Mouse (Mus musculus) MEL (cell line): ENCODE results near the gene Pheta2. TPM values are rescaled to one million over a fixed set of nuclear protein-coding genes. Genes with fewer than 3 reads are reported as not detected.
A peak's percentile ranks its signal among the peaks of the same experiment; 100 is the strongest.

Experiments
- DNase-seq: peaks from one replicate; pipeline ENCODE4 v3.0.0; 2011; ENCODE audit warnings: low read depth, low spot score
- H3K27ac ChIP-seq: 2 replicates; pipeline ENCODE4 v1.5.1; 2012; ENCODE audit warnings: low read depth, mild to moderate bottlenecking, control low read depth, low read length, moderate library complexity; ENCODE audit not compliant: control insufficient read depth
- H3K27me3 ChIP-seq, 2 experiments: fragments of 150-350 bp in 1 of 2; sonication (generic) in 1 of 2; 2 replicates each; pipeline ENCODE4 v1.6.1; 2012; ENCODE audit warnings: low read length in 2 of 2, mild to moderate bottlenecking in 2 of 2, improper control_type of control experiment in 1 of 2, moderate library complexity in 1 of 2; ENCODE audit not compliant: insufficient read depth in 2 of 2, control insufficient read depth in 1 of 2
- H3K36me3 ChIP-seq, 2 experiments: 2 replicates each; pipeline ENCODE4 v1.6.1; 2012 to 2014; ENCODE audit warnings: low read length in 2 of 2, improper control_type of control experiment in 1 of 2, inconsistent platforms in 1 of 2, mild to moderate bottlenecking in 1 of 2; ENCODE audit not compliant: insufficient read depth in 2 of 2, control insufficient read depth in 1 of 2
- H3K4me1 ChIP-seq, 2 experiments: fragments of 150-350 bp in 1 of 2; sonication (generic) in 1 of 2; 2 replicates each; pipeline ENCODE4 v1.6.1; 2012; ENCODE audit warnings: low read length in 2 of 2, improper control_type of control experiment in 1 of 2, mild to moderate bottlenecking in 1 of 2; ENCODE audit not compliant: insufficient read depth in 2 of 2, control insufficient read depth in 1 of 2
- H3K4me3 ChIP-seq, 2 experiments: fragments of 150-350 bp in 1 of 2; sonication (generic) in 1 of 2; 2 replicates each; pipeline ENCODE4 v1.5.1; 2012; ENCODE audit warnings: low read depth in 2 of 2, low read length in 2 of 2, mild to moderate bottlenecking in 2 of 2, moderate library complexity in 2 of 2, control low read depth in 1 of 2, improper control_type of control experiment in 1 of 2; ENCODE audit not compliant: control insufficient read depth in 1 of 2, insufficient read depth in 1 of 2
- H3K79me2 ChIP-seq: 2 replicates; pipeline ENCODE4 v1.6.1; 2012; ENCODE audit warnings: mild to moderate bottlenecking, low read length, moderate library complexity; ENCODE audit not compliant: control insufficient read depth, poor library complexity, insufficient read depth
- H3K9ac ChIP-seq: 2 replicates; pipeline ENCODE4 v1.6.1; 2012; ENCODE audit warnings: low read depth, mild to moderate bottlenecking, control low read depth, low read length, moderate library complexity; ENCODE audit not compliant: control insufficient read depth, poor library complexity, severe bottlenecking
- H3K9me3 ChIP-seq: fragments of 150-350 bp; sonication (generic); replicated peaks from 2 replicates; pipeline ENCODE4 v1.6.1; 2012; ENCODE audit warnings: mild to moderate bottlenecking, low read length, improper control_type of control experiment, moderate library complexity; ENCODE audit not compliant: insufficient read depth
- BHLHE40 ChIP-seq: IDR thresholded peaks from 2 replicates; pipeline ENCODE4 v1.6.1; 2012; ENCODE audit warnings: low read depth, mild to moderate bottlenecking, inconsistent platforms, low read length, improper control_type of control experiment, borderline replicate concordance
- CHD2 ChIP-seq: IDR thresholded peaks from 2 replicates; pipeline ENCODE4 v1.6.1; 2011; ENCODE audit warnings: low read length, improper control_type of control experiment
- E2F4 ChIP-seq: IDR thresholded peaks from 2 replicates; pipeline ENCODE4 v1.6.1; 2011; ENCODE audit warnings: low read depth, low read length, improper control_type of control experiment, borderline replicate concordance
- GATA1 ChIP-seq: IDR thresholded peaks from 2 replicates; pipeline ENCODE4 v1.6.1; 2011; ENCODE audit warnings: low read depth, low read length, improper control_type of control experiment
- MYB ChIP-seq: IDR thresholded peaks from 2 replicates; pipeline ENCODE4 v1.6.1; 2011; ENCODE audit warnings: mild to moderate bottlenecking, low read depth, low read length, improper control_type of control experiment
- MYC ChIP-seq: IDR thresholded peaks from 2 replicates; pipeline ENCODE4 v1.6.1; 2011; ENCODE audit warnings: low read depth, mild to moderate bottlenecking, low read length, improper control_type of control experiment, moderate library complexity
- POLR2A ChIP-seq, 2 experiments: IDR thresholded peaks; 2 replicates each; pipeline ENCODE4 v1.6.1; 2011 to 2012; ENCODE audit warnings: low read length in 2 of 2, mild to moderate bottlenecking in 2 of 2, control low read depth in 1 of 2, improper control_type of control experiment in 1 of 2, low read depth in 1 of 2, moderate library complexity in 1 of 2; ENCODE audit not compliant: control insufficient read depth in 1 of 2, insufficient read depth in 1 of 2, poor library complexity in 1 of 2
- POLR2AphosphoS2 ChIP-seq: IDR thresholded peaks from 2 replicates; pipeline ENCODE4 v1.6.1; 2011; ENCODE audit warnings: low read length, improper control_type of control experiment
- POLR2AphosphoS5 ChIP-seq: IDR thresholded peaks from 2 replicates; pipeline ENCODE4 v1.6.1; 2012; ENCODE audit warnings: low read depth, borderline replicate concordance, mild to moderate bottlenecking, inconsistent platforms, low read length, moderate library complexity, mixed read lengths
- SMC3 ChIP-seq: IDR thresholded peaks from 2 replicates; pipeline ENCODE4 v1.6.1; 2011; ENCODE audit warnings: low read depth, low read length, improper control_type of control experiment
- TAL1 ChIP-seq: IDR thresholded peaks from 2 replicates; pipeline ENCODE4 v1.6.1; 2012; ENCODE audit warnings: mild to moderate bottlenecking, inconsistent platforms, low read length, moderate library complexity, mixed read lengths
- TBP ChIP-seq: IDR thresholded peaks from 2 replicates; pipeline ENCODE4 v1.8.0; 2011; ENCODE audit warnings: low read depth, low read length, improper control_type of control experiment
- TCF12 ChIP-seq: IDR thresholded peaks from 2 replicates; pipeline ENCODE4 v1.6.1; 2014; ENCODE audit warnings: low read depth, mild to moderate bottlenecking, inconsistent platforms, low read length, improper control_type of control experiment, moderate library complexity
- UBTF ChIP-seq: IDR thresholded peaks from 2 replicates; pipeline ENCODE4 v1.6.1; 2012; ENCODE audit warnings: low read depth, mild to moderate bottlenecking, inconsistent platforms, low read length, improper control_type of control experiment, moderate library complexity, borderline replicate concordance; ENCODE audit not compliant: insufficient read depth
- USF2 ChIP-seq, 2 experiments: IDR thresholded peaks; 2 replicates each; pipeline ENCODE4 v1.6.1; 2011 to 2012; ENCODE audit warnings: improper control_type of control experiment in 2 of 2, low read length in 2 of 2, borderline replicate concordance in 1 of 2, inconsistent platforms in 1 of 2, low read depth in 1 of 2, mild to moderate bottlenecking in 1 of 2; ENCODE audit not compliant: insufficient read depth in 1 of 2
- ZMIZ1 ChIP-seq: IDR thresholded peaks from 2 replicates; pipeline ENCODE4 v1.6.1; 2012; ENCODE audit warnings: low read depth, mild to moderate bottlenecking, inconsistent platforms, low read length, improper control_type of control experiment, moderate library complexity
- polyA plus RNA-seq, 2 experiments: library from polyadenylated mRNA; stranded (reverse) in 1 of 2; unstranded in 1 of 2; fragments of >175 nt in 1 of 2; fragments of >200 nt in 1 of 2; gene quantifications; 2 replicates each; pipeline versions ENCODE4 v1.2.1 to v1.2.4; 2012; ENCODE audit warnings: low replicate concordance in 2 of 2, low read depth in 1 of 2; ENCODE audit not compliant: insufficient read length in 2 of 2, insufficient read depth in 1 of 2, missing spikeins in 1 of 2
- total RNA-seq: library from RNA; depleted of rRNA; stranded (reverse); fragments of 300-350 nt; gene quantifications from 2 replicates; pipeline ENCODE4 v1.2.3, GENCODE M21; 2012

Pheta2 gene
- total and polyA plus RNA-seq, 3 experiments: 34.9 to 39.3 TPM; not detected in 1

GRCm38 (mm10) chr15:82348258-82348998 is 9.7 kb downstream of the Pheta2 start:
- TF ChIP-seq UBTF (no peak), ZMIZ1 (peak; percentile 56; the same call in 1 of the 2 replicates), TAL1 (peak; percentile 29; the same call in 1 of the 2 replicates)
- peaks cover 0 to 54% of the 10 kb centered on the region in 2 experiments; a peak in 2 of 4 replicates for H3K36me3 ChIP-seq
- no peak overlapping the region for H3K4me3 ChIP-seq
- peaks cover 42% of the 10 kb centered on the region for H3K79me2 ChIP-seq
- no peaks in the 10 kb centered on the region for H3K27me3 ChIP-seq
- H3K27ac ChIP-seq: no peak overlapping the region
- H3K9ac ChIP-seq: no peak overlapping the region
- peaks cover 12 to 63% of the 10 kb centered on the region in 2 experiments for H3K4me1 ChIP-seq
- H3K9me3 ChIP-seq: no peaks in the 10 kb centered on the region
- DNase-seq: peak; percentile 19

GRCm38 (mm10) chr15:82348999-82349341 is 10.2 kb downstream of the Pheta2 start:
- no peaks in the 10 kb centered on the region for H3K9me3 ChIP-seq
- no peaks in the 10 kb centered on the region for H3K27me3 ChIP-seq
- H3K36me3 ChIP-seq: peaks cover 0 to 48% of the 10 kb centered on the region in 2 experiments; a peak in 2 of 4 replicates
- no peak overlapping the region for H3K9ac ChIP-seq
- H3K4me3 ChIP-seq: no peak overlapping the region
- H3K27ac ChIP-seq: no peak overlapping the region
- no peak for DNase-seq
- peaks cover 42% of the 10 kb centered on the region for H3K79me2 ChIP-seq
- no peak for TF ChIP-seq TCF12
- TF ChIP-seq USF2 (IDR thresholded peaks at IDR 0.05; ENCODE audit: borderline replicate concordance in 1 of 2, insufficient read depth in 1 of 2, low read depth in 1 of 2, low read length in 2 of 2): no peak
- TF ChIP-seq MYC: no peak
- no peak for TF ChIP-seq POLR2AphosphoS2
- TF ChIP-seq TBP: no peak
- no peak for TF ChIP-seq MYB
- no peak; a peak in 1 of 4 replicates for TF ChIP-seq POLR2A (IDR thresholded peaks at IDR 0.05; ENCODE audit: control insufficient read depth in 1 of 2, insufficient read depth in 1 of 2, low read depth in 1 of 2, low read length in 2 of 2, poor library complexity in 1 of 2)
- TF ChIP-seq BHLHE40: no peak
- no peak for TF ChIP-seq E2F4
- no peak for TF ChIP-seq GATA1
- no peak for TF ChIP-seq CHD2
- TF ChIP-seq POLR2AphosphoS5: no peak
- TF ChIP-seq SMC3: no peak
- TF ChIP-seq TAL1: no peak
- TF ChIP-seq, all 39 proteins: peak for 0
- peaks cover 12 to 58% of the 10 kb centered on the region in 2 experiments for H3K4me1 ChIP-seq
